Mouse (Mus musculus): ENCODE measurements around the gene Trem1. TPM values are rescaled to one million over a fixed set of nuclear protein-coding genes. Genes with fewer than 3 reads are reported as not detected.

The Trem1 gene
- total RNA-seq, 4 experiments from 2014 or later = not detected

GRCm38 (mm10) chr17:48267591-48267990, 35.0 kb downstream of the Trem1 start:
- no peak for DNase-seq (ENCODE audit: low spot score in 2 of 2)

GRCm38 (mm10) chr17:48268276-48268675, 35.7 kb downstream of the Trem1 start:
- no peak for DNase-seq (ENCODE audit: low spot score in 2 of 2)

DNA sequence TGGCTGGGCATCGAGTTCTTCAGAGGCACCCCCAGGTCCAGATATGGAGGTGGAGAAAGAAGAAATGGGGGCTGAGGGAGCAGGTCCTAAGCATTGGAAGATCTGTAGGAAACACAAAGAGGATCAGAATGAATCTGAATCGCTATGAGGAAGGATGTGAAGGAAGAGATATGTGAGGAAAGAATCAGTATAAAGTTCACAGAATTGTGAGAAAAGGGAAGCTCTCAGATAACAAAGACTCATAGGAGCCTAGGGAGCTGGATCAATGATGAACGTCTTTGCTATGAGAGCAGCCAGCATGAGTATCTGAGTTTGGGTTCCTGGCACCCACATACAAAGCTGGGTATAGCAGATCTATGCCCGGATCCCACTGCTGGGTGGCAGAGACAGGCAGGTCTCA, 37.3 kb downstream of the Trem1 start:
- no peak for DNase-seq (ENCODE audit: low spot score in 2 of 2)

GRCm38 (mm10) chr17:48272158-48272557, 39.6 kb downstream of the Trem1 start:
- no peak for DNase-seq (ENCODE audit: low spot score in 2 of 2)

- no peak for DNase-seq (ENCODE audit: low spot score in 2 of 2)
These were observed 40.0 kb downstream of the Trem1 start for GRCm38 (mm10) chr17:48272598-48272997.

- DNase-seq (ENCODE audit: low spot score in 2 of 2) = no peak
These were observed 41.5 kb downstream of the Trem1 start for GRCm38 (mm10) chr17:48274098-48274497.

- peak; percentile 48 to 85 for DNase-seq (ENCODE audit: low spot score in 2 of 2)
These were observed 42.3 kb downstream of the Trem1 start for GRCm38 (mm10) chr17:48274885-48275284.

- no peak for DNase-seq (ENCODE audit: low spot score in 2 of 2)
These were observed 43.2 kb downstream of the Trem1 start for GRCm38 (mm10) chr17:48275736-48276135.

GRCm38 (mm10) chr17:48278381-48278780, 45.8 kb downstream of the Trem1 start:
- no peak for DNase-seq (ENCODE audit: low spot score in 2 of 2)

DNA sequence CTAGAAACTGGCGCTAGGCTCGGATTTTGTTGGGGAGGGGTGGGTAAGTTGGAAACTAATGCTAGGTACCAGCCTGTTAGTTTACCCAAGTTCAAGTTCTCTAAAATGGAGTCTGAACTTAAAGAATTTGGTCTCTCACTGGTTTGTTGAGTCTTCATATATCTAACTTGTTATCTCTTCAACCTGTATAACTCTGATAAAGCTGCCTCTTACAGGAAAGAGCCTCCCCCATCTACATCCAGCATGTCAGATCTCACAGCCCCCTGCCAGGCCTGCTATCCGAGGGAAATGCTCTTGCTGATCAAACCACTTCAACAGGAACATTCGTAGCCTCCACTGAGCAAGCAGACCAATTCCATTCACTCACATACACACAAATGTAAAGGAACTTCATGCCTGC, 46.4 kb downstream of the Trem1 start:
- no peak for DNase-seq (ENCODE audit: low spot score in 2 of 2)

GRCm38 (mm10) chr17:48280943-48281738, 48.6 kb downstream of the Trem1 start:
- no peak for DNase-seq (ENCODE audit: low spot score in 2 of 2)

DNA sequence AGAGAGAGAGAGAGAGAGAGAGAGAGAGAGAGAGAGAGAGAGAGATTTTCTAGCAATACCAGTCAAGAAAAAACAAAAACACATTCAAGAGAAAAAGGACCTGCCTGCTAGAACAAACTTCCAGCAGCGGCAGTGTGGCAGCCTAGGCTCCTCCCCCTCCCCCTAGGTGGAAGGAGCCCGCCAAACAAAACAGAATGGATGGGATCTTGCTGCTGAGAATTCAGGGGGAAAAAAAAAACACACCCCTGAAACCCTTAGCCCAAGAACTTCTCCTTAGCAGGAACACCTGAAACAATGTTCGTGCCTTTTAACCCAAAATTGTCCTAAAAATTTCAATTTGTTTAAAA, 49.1 kb downstream of the Trem1 start:
- no peak for DNase-seq (ENCODE audit: low spot score in 2 of 2)

DNA sequence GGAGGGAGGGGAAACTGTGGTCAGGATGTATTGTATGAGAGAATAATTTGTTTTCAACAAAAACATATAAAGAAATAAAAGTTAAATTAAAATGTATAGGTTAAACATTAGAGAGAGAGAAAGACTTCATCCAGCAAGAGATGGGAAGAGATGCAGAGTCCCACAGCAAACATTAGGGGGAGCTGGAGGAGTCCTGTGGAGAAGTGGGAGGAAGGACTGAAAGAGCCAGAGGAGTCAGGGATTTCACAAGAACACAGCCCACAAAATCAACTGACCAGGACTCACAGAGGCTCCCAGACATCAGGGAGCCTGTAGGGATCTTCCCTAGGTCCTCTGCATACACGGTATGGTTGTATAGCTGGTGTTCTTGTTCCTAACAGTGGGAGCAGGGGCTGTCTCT, 54.2 kb downstream of the Trem1 start:
- DNase-seq (ENCODE audit: low spot score in 2 of 2) = no peak

GRCm38 (mm10) chr17:48287276-48287675, 54.7 kb downstream of the Trem1 start:
- no peak for DNase-seq (ENCODE audit: low spot score in 2 of 2)

DNA sequence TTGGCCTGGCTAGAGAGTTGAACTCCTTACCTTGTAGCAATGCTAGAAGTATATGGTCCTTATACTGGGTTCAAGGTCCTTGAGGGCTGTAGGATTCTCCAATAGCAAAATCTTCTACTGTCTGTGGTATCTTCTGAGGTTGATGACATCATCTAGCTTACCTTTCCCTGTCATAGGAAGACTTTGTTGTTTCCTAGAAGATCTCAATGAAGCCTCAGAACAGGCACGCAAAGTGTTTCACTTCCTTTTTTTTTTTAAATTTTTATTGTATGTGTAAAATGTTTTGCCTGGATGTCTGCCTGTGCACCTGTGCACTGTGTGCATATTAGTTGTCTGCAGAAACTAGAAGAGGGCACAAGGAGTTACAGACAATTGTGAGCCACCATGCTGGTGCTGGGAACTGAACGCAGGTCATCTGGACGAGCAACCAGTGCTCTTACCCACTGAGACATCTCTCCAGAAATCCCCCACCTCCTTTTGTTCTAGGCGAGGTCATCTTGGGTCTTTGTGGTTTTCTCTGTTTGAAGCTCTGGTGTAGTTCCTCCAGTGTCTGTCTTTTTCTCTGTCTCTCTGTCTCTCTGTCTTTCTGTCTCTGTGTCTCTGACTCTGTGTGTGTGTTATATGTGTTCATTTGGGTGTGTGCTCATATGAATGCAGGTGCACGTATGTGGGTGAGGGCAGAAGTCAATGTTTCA, 61.1 kb downstream of the Trem1 start:
- no peak for DNase-seq (ENCODE audit: low spot score in 2 of 2)

Other genes with a start within 250 kb of the Trem1 start
- gene 1700122O11Rik, start 194.5 kb upstream of the Trem1 start, total RNA-seq (2022) = not detected
- not detected for gene 1700067P10Rik, start 143.4 kb upstream of the Trem1 start, total RNA-seq (2022)
- gene 9830107B12Rik, start 86.5 kb upstream of the Trem1 start, total RNA-seq (2022) = not detected
- gene A530064D06Rik, start 65.5 kb upstream of the Trem1 start, total RNA-seq (2022) = under 1 TPM in 1 of 4 experiments, not detected in 3; 0.58 TPM
- not detected for gene Trem3, start 15.0 kb downstream of the Trem1 start, total RNA-seq (2022)
- gene Treml4, start 31.5 kb downstream of the Trem1 start, total RNA-seq (2022) = not detected
- 1 to 10 TPM in 2 of 4 experiments, under 1 TPM in 2; 0.14 to 2.8 (median 1.5) TPM for gene Treml2, start 66.7 kb downstream of the Trem1 start, total RNA-seq (2022)
- under 1 TPM in 3 of 4 experiments, not detected in 1; 0.21 to 0.64 (median 0.43) TPM for gene B430306N03Rik, start 83.4 kb downstream of the Trem1 start, total RNA-seq (2022)
- gene Trem2, start 113.6 kb downstream of the Trem1 start, total RNA-seq (2022) = 100 to 1,000 TPM in 2 of 4 experiments, 10 to 100 TPM in 2; 12.2 to 201 (median 95.9) TPM
- under 1 TPM; 0.36 to 0.91 (median 0.74) TPM for gene Treml1, start 127.1 kb downstream of the Trem1 start, total RNA-seq (2022)
- 10 to 100 TPM; 22.2 to 35.0 (median 27.9) TPM for gene Nfya, start 177.1 kb downstream of the Trem1 start, total RNA-seq (2022)
- 10 to 100 TPM; 13.2 to 18.9 (median 16.0) TPM for gene Oard1, start 177.2 kb downstream of the Trem1 start, total RNA-seq (2022)
- under 1 TPM in 1 of 4 experiments, not detected in 3; 0.23 TPM for gene Apobec2, start 200.2 kb downstream of the Trem1 start, total RNA-seq (2022)
- not detected for gene Tspo2, start 218.8 kb downstream of the Trem1 start, total RNA-seq (2022)
- 1 to 10 TPM in 1 of 4 experiments, under 1 TPM in 3; 0.67 to 1.3 (median 0.80) TPM for gene Unc5cl, start 222.1 kb downstream of the Trem1 start, total RNA-seq (2022)